Mouse (Mus musculus) embryonic facial prominence, embryonic 10.5 days (tissue): ENCODE results near the gene H2-Ob. TPM values are rescaled to one million over a fixed set of nuclear protein-coding genes. Genes with fewer than 3 reads are reported as not detected.

Experiments
- DNase-seq: peaks from one replicate; pipeline ENCODE4 v3.0.0-alpha.2; 2017; ENCODE audit warnings: low spot score
- H3K27ac ChIP-seq: fragments of 300-500 bp; sonication (generic); replicated peaks from 2 replicates; pipeline ENCODE4 v1.5.1; 2016; ENCODE audit warnings: mild to moderate bottlenecking
- H3K27me3 ChIP-seq: fragments of 300-500 bp; sonication (generic); replicated peaks from 2 replicates; pipeline ENCODE4 v1.6.1; 2016; ENCODE audit warnings: low read depth, mild to moderate bottlenecking; ENCODE audit not compliant: poor library complexity, severe bottlenecking
- H3K36me3 ChIP-seq: fragments of 300-500 bp; sonication (generic); replicated peaks from 2 replicates; pipeline ENCODE4 v1.6.1; 2016; ENCODE audit warnings: mild to moderate bottlenecking, moderate library complexity
- H3K4me1 ChIP-seq: fragments of 300-500 bp; sonication (generic); 2 replicates; pipeline ENCODE4 v1.6.1; 2016
- H3K4me3 ChIP-seq: fragments of 300-500 bp; sonication (generic); 2 replicates; pipeline ENCODE4 v1.5.1; 2016; ENCODE audit warnings: mild to moderate bottlenecking, moderate library complexity
- H3K9me3 ChIP-seq: fragments of 300-500 bp; sonication (generic); 2 replicates; pipeline ENCODE4 v1.6.1; 2016; ENCODE audit warnings: mild to moderate bottlenecking
- WGBS: fragments of 180-500 bp; shearing (Covaris S2); methylation state at CpG from one replicate; pipeline ENCODE4 v1.1.7; 2016; 5-methylcytosine and 5-hydroxymethylcytosine counted together
- polyA plus RNA-seq: library from polyadenylated mRNA; unstranded; fragments of >200 nt; fragmentation: Nextera tagmentation; extraction: Ambion mirVana; gene quantifications from 2 replicates; pipeline ENCODE4 v1.2.1, GENCODE M21; 2016

The H2-Ob gene
- polyA plus RNA-seq: not detected in 2 replicates

- DNase-seq: no peak
Measured at GRCm38 (mm10) chr17:34238706-34239105, at the start of gene H2-Ob. H2-Ob (plus strand) TSS chr17:34238903.

GRCm38 (mm10) chr17:34188986-34189385, 49.7 kb upstream of the H2-Ob start:
- no peak for DNase-seq
- H3K36me3 ChIP-seq: no peaks in the 10 kb centered on the region
- peaks cover 99% of the 10 kb centered on the region for H3K27me3 ChIP-seq
- WGBS: 68% methylated on average over 6 of the region's 6 CpGs
- no peak overlapping the region for H3K4me3 ChIP-seq
- no peaks in the 10 kb centered on the region for H3K9me3 ChIP-seq
- peaks cover 19% of the 10 kb centered on the region for H3K4me1 ChIP-seq
- H3K27ac ChIP-seq: no peak overlapping the region

More at GRCm38 (mm10) chr17:34238706-34239105, at the start of gene H2-Ob:
- WGBS: 68% methylated on average over 3 of the region's 3 CpGs
- no peaks in the 10 kb centered on the region for H3K27me3 ChIP-seq
- 0 out of 2 replicates have a peak, but pooled peaks cover 5% of the 10 kb centered on the region for H3K9me3 ChIP-seq
- no peaks in the 10 kb centered on the region for H3K4me1 ChIP-seq
- H3K27ac ChIP-seq: no peak within 1 kb of the TSS
- H3K36me3 ChIP-seq: no peaks in the 10 kb centered on the region
- no peak within 1 kb of the TSS for H3K4me3 ChIP-seq

GRCm38 (mm10) chr17:34192852-34193251, 45.9 kb upstream of the H2-Ob start:
- WGBS: 24% methylated on average over 16 of the region's 16 CpGs
- Histone ChIP-seq H3K27me3 (peaks cover 99% of the 10 kb centered on the region), H3K27ac (no peak overlapping the region), H3K36me3 (no peaks in the 10 kb centered on the region), H3K4me3 (no peak overlapping the region), H3K9me3 (no peaks in the 10 kb centered on the region), H3K4me1 (peaks cover 13% of the 10 kb centered on the region)
- DNase-seq: peak; percentile 48

- Histone ChIP-seq H3K4me3 (no peak overlapping the region), H3K27ac (no peak overlapping the region), H3K4me1 (peaks cover 14% of the 10 kb centered on the region), H3K36me3 (no peaks in the 10 kb centered on the region), H3K27me3 (peaks cover 99% of the 10 kb centered on the region), H3K9me3 (no peaks in the 10 kb centered on the region)
- DNase-seq: no peak
- 56% methylated on average over 8 of the region's 8 CpGs for WGBS
Measured at GRCm38 (mm10) chr17:34193468-34193867, 45.2 kb upstream of the H2-Ob start.

GRCm38 (mm10) chr17:34194723-34195122, 44.0 kb upstream of the H2-Ob start:
- Histone ChIP-seq H3K4me3 (no peak overlapping the region), H3K27ac (no peak overlapping the region), H3K27me3 (peaks cover 100% of the 10 kb centered on the region), H3K4me1 (peaks cover 15% of the 10 kb centered on the region), H3K9me3 (no peaks in the 10 kb centered on the region), H3K36me3 (no peaks in the 10 kb centered on the region)
- no peak for DNase-seq
- 88% methylated on average over 4 of the region's 4 CpGs for WGBS

- H3K27ac ChIP-seq: no peak overlapping the region
- H3K4me3 ChIP-seq: 0 out of 2 replicates have a peak overlapping the region, but pooled peaks have one; percentile 54
- peak; percentile 16 for DNase-seq
- WGBS: 30% methylated on average over 12 of the region's 12 CpGs
- H3K4me1 ChIP-seq: peaks cover 15% of the 10 kb centered on the region
- peaks cover 100% of the 10 kb centered on the region for H3K27me3 ChIP-seq
- no peaks in the 10 kb centered on the region for H3K9me3 ChIP-seq
- H3K36me3 ChIP-seq: no peaks in the 10 kb centered on the region
Measured at GRCm38 (mm10) chr17:34196491-34196890, 42.2 kb upstream of the H2-Ob start.

GRCm38 (mm10) chr17:34196941-34197894, 41.5 kb upstream of the H2-Ob start, which contains the start of gene Psmb8:
Psmb8 (plus strand) TSS chr17:34197721.
- peak; percentile 87 for DNase-seq
- H3K9me3 ChIP-seq: no peaks in the 10 kb centered on the region
- no peak within 1 kb of the TSS for H3K27ac ChIP-seq
- WGBS: 3% methylated on average over 41 of the region's 41 CpGs
- peak within 1 kb of the TSS; percentile 54 for H3K4me3 ChIP-seq
- no peaks in the 10 kb centered on the region for H3K36me3 ChIP-seq
- peaks cover 15% of the 10 kb centered on the region for H3K4me1 ChIP-seq
- peaks cover 98% of the 10 kb centered on the region for H3K27me3 ChIP-seq

- Histone ChIP-seq H3K27me3 (peaks cover 95% of the 10 kb centered on the region), H3K9me3 (no peaks in the 10 kb centered on the region), H3K36me3 (no peaks in the 10 kb centered on the region), H3K4me3 (peak overlapping the region; percentile 54), H3K27ac (no peak overlapping the region), H3K4me1 (peaks cover 15% of the 10 kb centered on the region)
- 3% methylated on average over 32 of the region's 32 CpGs for WGBS
- peak; percentile 29 for DNase-seq
Measured at GRCm38 (mm10) chr17:34197904-34198520, 40.7 kb upstream of the H2-Ob start.

- Histone ChIP-seq H3K27me3 (peaks cover 95% of the 10 kb centered on the region), H3K4me3 (peak overlapping the region; percentile 54), H3K36me3 (no peaks in the 10 kb centered on the region), H3K9me3 (no peaks in the 10 kb centered on the region), H3K4me1 (peaks cover 15% of the 10 kb centered on the region), H3K27ac (no peak overlapping the region)
- no peak for DNase-seq
- WGBS: 10% methylated on average over 11 of the region's 11 CpGs
Measured at GRCm38 (mm10) chr17:34198521-34198912, 40.2 kb upstream of the H2-Ob start.

- H3K27me3 ChIP-seq: peaks cover 95% of the 10 kb centered on the region
Measured at GRCm38 (mm10) chr17:34199050-34199619, 39.6 kb upstream of the H2-Ob start.

GRCm38 (mm10) chr17:34200047-34200446, 38.7 kb upstream of the H2-Ob start:
- 83% methylated on average over 10 of the region's 10 CpGs for WGBS
- Histone ChIP-seq H3K4me1 (peaks cover 21% of the 10 kb centered on the region), H3K27me3 (peaks cover 94% of the 10 kb centered on the region), H3K27ac (no peak overlapping the region), H3K9me3 (no peaks in the 10 kb centered on the region), H3K4me3 (no peak overlapping the region), H3K36me3 (no peaks in the 10 kb centered on the region)
- DNase-seq: no peak

More at GRCm38 (mm10) chr17:34199050-34199619, 39.6 kb upstream of the H2-Ob start:
- Histone ChIP-seq H3K27ac (no peak overlapping the region), H3K4me3 (no peak overlapping the region), H3K36me3 (no peaks in the 10 kb centered on the region), H3K4me1 (peaks cover 15% of the 10 kb centered on the region), H3K9me3 (no peaks in the 10 kb centered on the region)
- WGBS: 65% methylated on average over 12 of the region's 12 CpGs
- no peak for DNase-seq

- no peaks in the 10 kb centered on the region for H3K9me3 ChIP-seq
- 89% methylated on average over 16 of the region's 16 CpGs for WGBS
Measured at GRCm38 (mm10) chr17:34200772-34201505, 37.8 kb upstream of the H2-Ob start.

More at GRCm38 (mm10) chr17:34200772-34201505, 37.8 kb upstream of the H2-Ob start:
- H3K4me1 ChIP-seq: peaks cover 24% of the 10 kb centered on the region
- peaks cover 94% of the 10 kb centered on the region for H3K27me3 ChIP-seq
- no peak overlapping the region for H3K4me3 ChIP-seq
- H3K36me3 ChIP-seq: no peaks in the 10 kb centered on the region
- H3K27ac ChIP-seq: no peak overlapping the region
- DNase-seq: no peak
